Mouse (Mus musculus) CD4-positive, CD25-positive, alpha-beta regulatory T cell, adult 2 months (primary cell): Measurements from ENCODE around the gene Ccdc122.
"Not testable (repeated sequence)": the region's sequence is repeated elsewhere in the genome, so short reads cannot be mapped to it uniquely, and the experiment has no call there.

Source experiments
- DNase-seq: peaks from one replicate; pipeline ENCODE4 v3.0.0-alpha.2; 2012; ENCODE audit warnings: low read depth, low spot score

The Ccdc122 gene

DNA sequence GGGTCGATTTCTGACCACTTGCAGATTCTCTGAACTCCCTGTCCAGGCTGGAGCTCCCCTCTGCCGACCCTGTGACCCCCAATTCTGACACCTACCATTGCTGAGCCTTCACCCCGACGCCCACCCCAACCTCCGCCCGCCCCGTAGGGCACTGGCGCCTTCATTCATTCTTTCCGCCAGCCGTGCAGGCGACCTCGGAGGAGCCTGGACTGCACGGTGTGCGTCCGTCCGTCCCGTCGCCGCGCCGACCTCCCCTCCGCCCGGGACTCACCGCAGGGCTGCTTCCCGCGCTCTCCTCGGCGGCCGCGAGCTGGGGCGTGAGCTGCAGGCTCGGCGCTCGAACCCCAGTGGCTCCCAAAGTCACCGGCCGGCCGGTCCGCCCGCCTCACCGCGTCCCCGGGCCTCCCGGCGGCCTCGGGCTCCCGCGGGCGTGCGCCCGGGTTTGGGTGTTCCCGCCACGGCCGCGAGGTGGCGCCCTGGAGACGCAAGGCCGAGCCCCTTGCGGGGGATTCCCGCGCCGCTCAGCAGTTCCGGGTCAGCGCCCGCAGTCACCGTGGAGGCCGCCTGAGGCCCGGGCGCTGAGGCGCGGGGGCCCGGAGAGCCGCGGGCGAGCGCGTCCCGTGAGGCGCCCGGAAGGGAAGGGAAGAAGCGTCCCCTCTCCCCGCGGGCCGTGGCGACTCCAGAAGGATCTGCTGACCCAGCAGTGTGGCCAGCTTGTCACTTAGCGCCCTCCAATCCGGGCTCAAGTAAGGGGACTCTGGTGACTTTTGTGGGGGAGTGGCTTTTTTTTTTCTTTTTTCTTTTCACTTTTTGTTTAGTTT is at the start of gene Ccdc122, which contains the start of gene Lacc1:
Gene Ccdc122, plus strand, starts transcription at position 547 of the 821 bp plus-strand sequence.
Gene Lacc1, minus strand, starts transcription at position 679 of the 821 bp plus-strand sequence.
- DNase-seq, result peak; percentile 93

- DNase-seq, result not testable (repeated sequence)
Observed at GRCm38 (mm10) chr14:76990351-76990750, 46.2 kb upstream of the Ccdc122 start.

DNA sequence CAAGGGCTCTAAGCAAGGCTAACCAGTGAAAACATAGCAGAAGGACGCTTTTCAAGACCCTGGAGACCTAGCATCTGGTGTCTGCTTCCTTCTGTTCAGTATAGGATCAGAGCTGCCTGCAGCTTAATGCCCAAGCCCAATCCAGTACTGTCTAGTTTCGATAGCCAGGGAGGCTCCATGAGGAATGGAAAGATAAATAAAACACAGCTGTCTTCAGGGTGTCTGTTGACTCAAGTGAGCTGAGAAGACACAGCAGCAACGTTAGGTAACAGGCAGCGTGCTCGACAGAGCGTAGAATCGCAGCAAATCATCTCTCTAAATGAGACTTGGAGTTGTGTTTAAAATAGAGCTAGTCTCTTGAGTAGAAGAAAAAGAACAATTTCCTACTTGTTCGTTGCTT is 31.8 kb upstream of the Ccdc122 start:
- DNase-seq, result no peak

DNA sequence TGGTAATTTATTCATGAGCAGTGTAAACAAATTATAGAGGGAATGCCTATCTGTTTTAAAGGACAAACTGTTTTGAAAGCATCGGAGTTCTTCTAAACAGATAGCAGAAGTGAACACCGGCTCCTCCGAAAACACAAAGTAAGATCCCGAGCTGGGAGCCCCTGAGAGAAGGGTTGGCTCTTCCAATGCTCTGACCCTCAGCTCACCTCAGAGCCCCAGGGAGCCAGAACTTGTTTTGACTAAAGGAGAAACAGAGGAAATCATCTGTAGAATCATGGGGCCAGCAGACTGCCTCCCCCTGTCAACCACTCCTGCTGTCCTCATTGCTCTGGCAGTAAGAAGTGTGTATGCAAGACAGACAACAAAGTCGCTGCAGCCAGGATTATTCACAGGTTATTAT is 31.0 kb upstream of the Ccdc122 start:
- no peak for DNase-seq

DNA sequence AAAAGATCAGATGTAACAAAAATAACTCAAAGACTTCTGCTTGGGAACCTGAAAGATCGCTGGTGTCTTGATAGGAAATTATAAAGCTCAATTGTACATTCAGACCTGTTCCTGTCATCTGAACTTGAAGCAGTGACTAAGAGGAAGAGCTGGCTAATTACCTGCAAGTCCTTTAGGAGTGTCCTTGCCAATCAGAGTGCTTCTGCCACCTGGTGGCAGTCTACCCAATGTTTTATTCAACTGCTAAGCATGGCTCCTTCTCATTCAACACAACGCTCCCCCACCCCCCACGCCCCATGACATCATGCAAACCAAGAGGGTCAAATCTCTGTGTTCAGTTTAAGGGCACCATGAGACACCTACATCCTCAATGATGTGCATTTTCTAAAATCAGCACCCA is 28.3 kb upstream of the Ccdc122 start:
- DNase-seq, result peak; percentile 74

DNA sequence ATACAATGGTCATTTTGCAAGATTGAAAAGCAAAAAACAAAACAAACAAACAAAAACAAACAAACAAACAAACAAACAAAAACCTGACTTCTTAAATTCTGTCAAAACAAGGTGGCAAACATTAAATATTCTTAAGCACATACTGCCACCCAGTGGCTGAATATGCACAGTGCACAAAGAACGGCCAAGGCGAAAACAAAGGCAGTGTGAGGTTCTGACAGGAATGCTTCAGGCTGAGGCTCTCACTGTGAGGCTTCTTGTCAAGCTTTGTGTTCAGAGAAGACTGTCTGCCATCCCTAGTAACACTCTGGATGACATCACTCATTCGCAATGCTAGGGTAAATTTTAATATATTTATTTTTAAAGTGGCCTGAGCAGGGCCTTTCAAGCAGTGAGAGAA is 24.8 kb upstream of the Ccdc122 start:
- peak; percentile 71 for DNase-seq

DNA sequence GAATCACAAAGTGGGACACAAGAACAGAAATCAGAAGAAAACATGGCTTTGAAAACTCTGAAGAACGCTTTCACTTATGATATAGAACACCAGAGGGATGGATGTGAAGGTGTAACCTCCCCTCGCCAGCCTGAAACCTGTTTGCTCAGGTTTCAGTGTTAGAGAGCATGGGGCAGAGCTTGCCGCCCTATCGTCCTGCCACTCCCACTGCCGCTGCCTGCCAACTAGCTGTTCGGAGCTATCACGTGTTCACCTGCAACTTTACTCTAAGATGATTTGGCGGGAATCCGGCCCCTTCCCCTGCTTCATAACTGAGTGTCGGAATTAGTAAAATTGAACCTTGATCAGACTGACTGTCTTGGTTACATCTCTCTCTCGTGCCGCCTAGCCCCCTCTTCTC is 19.8 kb upstream of the Ccdc122 start:
- DNase-seq, result not testable (repeated sequence)

DNA sequence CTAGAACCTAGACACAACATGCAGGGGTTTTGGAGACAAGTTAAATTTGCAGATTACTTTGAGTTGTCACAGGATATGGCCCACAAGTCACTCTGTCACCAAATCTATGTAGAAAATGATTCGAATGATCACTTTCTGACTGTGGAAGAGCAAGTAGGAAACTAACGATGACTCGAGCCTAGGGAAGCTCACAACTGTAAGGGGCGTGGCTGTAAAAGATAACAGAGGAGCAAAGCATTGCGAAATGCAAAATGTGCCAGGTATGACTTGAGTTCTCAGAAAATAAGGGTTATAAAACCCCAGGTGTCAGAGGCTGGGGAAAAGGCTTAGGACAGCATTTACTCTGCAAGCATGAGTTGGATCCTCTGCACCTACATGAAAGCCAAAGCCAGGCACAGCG is 19.4 kb upstream of the Ccdc122 start:
- DNase-seq, result no peak

DNA sequence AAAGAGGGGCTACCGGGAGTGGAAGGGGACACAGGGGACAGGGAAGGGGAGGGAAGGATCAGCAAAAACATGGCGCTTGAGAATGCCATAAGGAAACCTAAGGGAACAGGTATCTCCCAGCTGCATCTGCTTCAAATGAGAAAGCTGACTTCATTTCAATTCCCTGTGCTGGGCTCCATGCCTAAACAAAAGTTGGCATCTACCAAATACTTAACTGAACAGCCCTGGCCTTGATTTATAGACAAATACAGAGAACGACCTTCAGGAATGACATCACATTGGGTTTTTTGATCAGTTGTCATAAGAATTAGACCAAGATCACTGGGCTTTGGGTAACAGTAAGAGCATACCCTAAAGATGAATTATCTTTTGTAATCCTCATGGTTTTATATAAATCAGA is 12.1 kb upstream of the Ccdc122 start:
- no peak for DNase-seq

- DNase-seq, result no peak
Observed at GRCm38 (mm10) chr14:77029319-77030054, 7.1 kb upstream of the Ccdc122 start.

GRCm38 (mm10) chr14:77030808-77031207 is 5.8 kb upstream of the Ccdc122 start:
- DNase-seq, result no peak

GRCm38 (mm10) chr14:77032433-77032832 is 4.1 kb upstream of the Ccdc122 start:
- DNase-seq, result no peak

DNA sequence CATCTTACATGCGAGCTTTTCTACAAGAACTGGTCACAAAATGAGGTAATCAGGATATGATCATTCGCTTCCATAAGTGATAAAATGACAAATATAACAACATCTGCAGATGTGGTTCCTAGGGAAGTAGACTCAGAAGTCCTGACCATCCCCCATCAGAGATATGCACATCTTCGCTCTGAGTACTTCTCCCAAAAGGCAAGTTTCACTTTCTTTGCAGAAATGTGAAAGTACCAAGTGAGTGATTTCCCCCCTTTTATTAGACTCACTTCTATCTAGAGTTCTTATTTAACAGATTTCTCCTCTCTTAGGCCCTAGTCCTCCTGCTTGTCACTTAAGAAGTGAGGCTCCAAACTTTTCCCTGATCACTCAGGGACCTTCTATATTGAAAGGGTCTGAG is 3.2 kb upstream of the Ccdc122 start:
- no peak for DNase-seq

GRCm38 (mm10) chr14:77034175-77034915 is 2.2 kb upstream of the Ccdc122 start:
- no peak for DNase-seq

DNA sequence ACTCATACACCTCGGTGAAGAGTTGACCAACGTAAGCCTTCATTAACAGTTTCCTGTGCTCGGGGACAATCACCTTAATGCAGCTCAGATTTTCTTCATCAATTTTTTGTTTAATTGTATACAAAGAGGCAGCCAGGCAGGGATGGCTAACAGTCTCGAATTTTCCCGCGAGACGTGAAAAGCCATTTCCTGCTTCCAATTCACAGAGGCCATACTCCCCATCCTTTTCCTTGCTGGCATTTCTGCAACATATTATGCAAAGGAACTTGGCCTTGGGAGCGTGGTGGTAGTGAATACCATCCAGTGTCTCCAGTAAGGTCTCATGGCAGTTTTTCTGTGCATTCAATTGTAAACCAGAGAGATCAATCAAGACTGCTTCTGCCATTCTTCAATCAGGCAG is 1.6 kb upstream of the Ccdc122 start:
- DNase-seq, result no peak

- DNase-seq, result peak; percentile 6
Observed at GRCm38 (mm10) chr14:77037330-77037729, 758 bp downstream of the Ccdc122 start.

GRCm38 (mm10) chr14:77037832-77038425 is 1.4 kb downstream of the Ccdc122 start:
- DNase-seq, result no peak

DNA sequence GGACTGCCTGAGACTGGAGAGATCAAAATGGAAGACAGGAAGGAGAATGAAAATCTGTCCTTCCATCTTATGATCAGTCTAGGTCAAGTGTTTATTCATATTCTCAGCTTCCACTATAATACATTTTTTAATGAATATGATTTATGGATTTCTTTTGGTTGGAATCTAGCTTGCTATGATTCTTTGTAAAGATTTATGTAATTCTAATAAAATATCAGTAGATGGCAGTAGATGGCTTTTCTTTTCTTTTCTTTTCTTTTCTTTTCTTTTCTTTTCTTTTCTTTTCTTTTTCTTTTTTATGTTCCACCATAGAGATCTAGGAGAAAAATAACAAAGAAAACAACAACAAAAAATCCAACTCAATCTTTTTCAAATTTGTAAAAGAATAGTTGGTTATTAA is 16.7 kb downstream of the Ccdc122 start:
- DNase-seq, result no peak

- no peak for DNase-seq
Observed at GRCm38 (mm10) chr14:77069361-77069760, 32.8 kb downstream of the Ccdc122 start.

- DNase-seq, result no peak
Observed at GRCm38 (mm10) chr14:77081248-77081647, 44.7 kb downstream of the Ccdc122 start.

DNA sequence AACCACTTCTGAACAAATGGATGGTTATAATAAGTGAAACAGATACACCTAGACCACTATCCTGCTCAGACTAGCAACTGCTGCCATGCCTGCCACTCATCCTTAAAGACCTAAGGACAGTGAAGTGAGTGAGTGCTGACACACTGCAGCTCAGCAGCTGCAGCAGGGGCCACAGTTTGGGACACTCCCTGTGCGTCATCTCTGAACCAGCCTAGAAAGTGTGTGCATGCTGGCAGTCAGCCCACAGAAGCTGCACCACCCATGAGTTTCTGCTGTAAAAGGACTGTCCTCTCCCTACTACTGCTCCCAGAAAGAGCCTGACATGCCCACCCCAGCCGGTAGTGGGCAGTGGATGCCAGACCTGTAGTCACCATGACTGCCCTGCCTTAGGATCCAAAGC is 63.7 kb downstream of the Ccdc122 start:
- DNase-seq, result no peak

GRCm38 (mm10) chr14:77110622-77111021 is 74.0 kb downstream of the Ccdc122 start:
- DNase-seq, result not testable (repeated sequence)
